Mouse (Mus musculus) cortical plate, adult 2 months (tissue): ENCODE measurements around the gene Capn7.

Experiments
- CTCF ChIP-seq: fragments of 200-500 bp; IDR thresholded peaks from 2 replicates; pipeline ENCODE4 v1.5.1; 2011; ENCODE audit warnings: mild to moderate bottlenecking, control low read depth, low read length; ENCODE audit not compliant: insufficient read depth; ENCODE audit errors: extremely low read depth
- POLR2A ChIP-seq: fragments of 200-500 bp; IDR thresholded peaks from 2 replicates; pipeline ENCODE4 v1.6.1; 2011; ENCODE audit warnings: mild to moderate bottlenecking, low read length, control low read depth; ENCODE audit not compliant: insufficient read depth; ENCODE audit errors: extremely low read depth

DNA sequence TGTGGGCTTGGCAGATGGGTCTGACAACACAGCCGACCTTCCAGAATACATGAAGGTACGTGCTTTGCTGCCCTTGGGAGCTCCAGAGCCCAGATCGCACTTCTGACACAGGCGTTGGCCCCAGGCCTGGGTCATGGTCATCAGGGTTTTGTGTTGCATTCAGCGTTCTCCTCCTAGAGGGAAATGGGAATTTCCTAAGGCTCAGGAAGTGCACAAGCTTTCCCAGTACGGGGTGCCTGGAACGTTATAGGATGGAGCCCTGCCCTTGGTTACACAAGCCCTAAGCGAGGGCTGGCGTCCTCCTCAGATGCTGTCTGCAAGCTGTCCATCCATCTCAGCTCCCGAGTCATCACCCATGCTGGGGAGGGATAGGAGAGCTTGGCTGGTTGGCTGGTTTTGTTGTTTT, 76.2 kb downstream of the Capn7 start:
- TF ChIP-seq CTCF: no peak
- no peak for TF ChIP-seq POLR2A
